Mouse (Mus musculus) ES-CJ7 (cell line): ENCODE measurements around the gene Ddx60.

Experiments
- DNase-seq: peaks from one replicate; pipeline ENCODE4 v3.0.0; 2011; ENCODE audit warnings: low read depth, low spot score

Ddx60 gene

DNA sequence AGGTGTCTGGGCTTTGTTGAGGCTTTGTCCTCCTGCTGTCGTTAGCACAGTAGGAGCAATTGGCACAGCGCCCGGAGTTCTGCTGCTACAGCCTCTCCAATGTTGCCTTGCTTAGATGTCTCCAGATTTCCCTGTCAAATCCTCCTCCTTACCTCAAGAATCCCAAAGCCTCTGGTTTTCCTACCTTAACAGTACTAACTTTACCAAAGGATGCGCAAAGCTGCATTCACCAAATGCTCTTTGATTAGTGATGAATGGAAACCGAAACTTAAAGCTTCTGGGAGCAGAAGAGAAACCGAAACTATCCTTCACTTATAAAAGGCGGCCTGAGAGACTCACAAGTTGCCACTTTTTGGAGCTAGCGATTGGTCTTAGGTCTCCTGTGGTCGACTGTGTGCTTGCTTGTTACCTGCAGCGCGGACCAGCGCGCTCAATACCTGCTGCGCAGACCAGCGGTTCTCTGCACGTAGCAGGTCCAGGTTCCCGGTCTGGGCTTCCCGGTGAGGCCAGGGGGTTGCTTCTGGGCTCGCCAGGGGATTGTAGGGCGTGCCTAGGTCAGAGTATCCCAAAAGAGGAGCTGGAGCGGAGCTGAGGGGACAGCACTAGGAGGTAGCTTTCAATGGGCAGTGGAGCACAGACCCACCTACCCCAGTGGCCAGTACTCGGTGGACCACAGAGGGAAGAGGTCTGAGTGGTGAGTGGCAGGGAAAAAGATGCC, at the start of gene Ddx60:
TSS of gene Ddx60 (plus strand) at position 311 of the 718 bp plus-strand sequence.
- DNase-seq = peak; percentile 40

DNA sequence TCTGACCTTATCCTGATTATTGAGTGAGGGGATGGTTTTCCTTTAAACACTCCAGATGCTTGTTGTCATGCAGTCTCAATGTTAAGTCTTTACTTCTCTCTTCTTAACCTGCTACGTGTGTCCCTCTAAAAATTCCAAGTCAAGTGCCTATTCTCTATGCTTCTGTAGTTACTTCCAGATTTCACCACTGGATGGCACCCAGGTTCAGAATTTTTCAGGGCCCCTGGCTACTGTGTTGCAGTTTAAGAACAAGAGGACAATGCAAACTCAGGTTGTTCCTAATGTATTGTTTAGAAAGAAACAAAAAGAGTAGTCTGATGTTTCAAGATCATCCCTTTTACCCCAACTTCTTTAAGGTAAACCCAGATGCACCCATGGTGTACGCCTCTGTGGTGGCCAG, 33.8 kb upstream of the Ddx60 start:
- peak; percentile 65 for DNase-seq

- DNase-seq = no peak
Measured at GRCm38 (mm10) chr8:61896742-61897141, 31.1 kb upstream of the Ddx60 start.

- DNase-seq = no peak
Measured at GRCm38 (mm10) chr8:61897402-61897801, 30.5 kb upstream of the Ddx60 start.

DNA sequence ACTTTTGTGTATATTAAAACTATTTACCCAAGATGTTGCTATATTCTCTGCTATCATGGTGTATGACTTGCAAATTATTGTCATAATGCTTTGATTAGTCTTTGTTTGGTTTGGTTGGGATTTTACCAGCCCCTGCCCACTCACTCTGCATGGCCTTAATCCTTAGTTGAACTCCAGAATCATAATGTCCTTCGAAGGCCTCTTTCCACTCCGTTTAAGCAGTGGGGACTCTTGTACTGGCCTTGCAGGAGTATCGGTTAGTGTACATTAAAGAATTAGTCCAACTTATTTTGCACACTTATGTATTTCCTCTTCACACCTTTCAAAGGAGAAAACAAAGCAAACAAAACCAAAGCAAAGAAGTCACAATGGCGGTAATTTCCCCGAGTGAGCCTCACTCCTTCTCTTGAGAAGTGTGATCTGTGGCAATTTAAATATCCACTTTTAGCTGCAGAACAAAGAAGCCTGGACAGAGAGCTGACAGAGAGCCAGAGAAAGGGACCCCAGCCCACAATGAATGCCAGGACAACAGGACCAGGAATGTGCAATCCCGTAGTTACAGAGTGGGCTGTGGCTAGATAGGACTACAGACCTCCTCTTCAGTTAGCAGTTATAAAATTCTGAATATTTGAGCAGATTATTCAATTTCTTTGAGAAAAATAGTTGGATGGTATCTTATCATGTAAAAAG, 26.7 kb upstream of the Ddx60 start:
- no peak for DNase-seq

- DNase-seq = no peak
Measured at GRCm38 (mm10) chr8:61902521-61902920, 25.4 kb upstream of the Ddx60 start, which contains the start of gene Palld. Gene Palld (minus strand): TSS chr8:61902690.

DNA sequence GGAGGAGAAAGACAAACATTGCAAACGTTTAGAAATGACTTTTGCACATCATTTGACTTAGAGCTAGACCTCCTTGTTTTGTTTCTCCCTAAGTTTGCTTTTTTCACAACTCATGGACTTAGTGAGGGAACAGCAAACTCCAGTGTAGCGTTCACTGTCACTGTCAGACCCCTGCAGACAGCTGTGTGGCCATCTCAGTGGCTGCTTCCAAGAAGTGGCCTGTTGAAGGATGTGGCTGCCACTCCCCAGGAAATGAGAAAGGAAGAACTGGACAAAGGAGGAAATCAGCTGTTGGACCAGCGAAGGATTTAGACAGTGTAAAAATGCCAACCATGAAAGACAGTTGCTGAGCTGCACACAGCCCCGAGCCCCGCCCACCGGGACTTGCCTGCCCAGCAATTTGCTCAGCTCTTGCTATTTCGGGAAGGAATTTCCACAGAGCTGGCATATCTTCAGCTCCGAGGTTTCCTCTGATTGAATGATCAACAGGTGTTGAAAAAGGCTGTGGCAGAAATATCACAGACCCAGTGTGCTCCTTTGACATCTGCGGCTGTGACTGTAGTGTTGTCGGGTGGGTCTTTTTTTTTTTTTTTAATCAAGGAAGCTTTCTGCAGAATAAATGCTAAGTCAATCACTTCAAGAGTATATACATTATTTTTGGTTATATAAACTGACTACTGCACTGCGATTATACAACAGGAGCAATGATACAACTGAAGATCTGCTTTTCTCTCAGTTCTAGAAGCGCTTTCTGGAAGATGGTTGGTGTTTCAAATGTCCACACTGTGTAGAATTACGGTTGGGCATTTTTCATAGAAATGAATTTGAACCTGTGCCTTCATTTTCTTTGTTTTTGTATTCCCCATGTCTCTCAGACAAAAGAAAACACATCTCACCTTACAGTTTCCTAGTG, 19.3 kb upstream of the Ddx60 start:
- no peak for DNase-seq

GRCm38 (mm10) chr8:61909313-61909712, 18.6 kb upstream of the Ddx60 start:
- no peak for DNase-seq

DNA sequence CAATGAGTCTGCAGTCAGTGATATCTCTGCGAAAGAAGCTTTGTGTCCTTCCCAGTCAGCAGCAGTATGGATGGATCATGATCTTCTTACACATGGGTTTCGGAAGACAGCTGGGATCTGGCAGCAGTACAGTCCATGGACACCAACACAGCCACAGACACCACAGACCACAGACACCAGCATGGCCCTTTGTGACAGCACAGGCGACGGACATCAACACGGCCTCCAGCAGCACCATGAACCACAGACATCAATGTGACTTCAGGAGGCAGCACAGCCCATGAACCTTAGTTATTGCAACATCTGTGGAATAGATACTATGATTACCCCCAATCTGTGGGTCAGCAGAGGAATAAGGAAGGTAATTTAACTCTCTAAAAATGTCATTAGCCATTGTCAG, 15.1 kb upstream of the Ddx60 start:
- no peak for DNase-seq

DNA sequence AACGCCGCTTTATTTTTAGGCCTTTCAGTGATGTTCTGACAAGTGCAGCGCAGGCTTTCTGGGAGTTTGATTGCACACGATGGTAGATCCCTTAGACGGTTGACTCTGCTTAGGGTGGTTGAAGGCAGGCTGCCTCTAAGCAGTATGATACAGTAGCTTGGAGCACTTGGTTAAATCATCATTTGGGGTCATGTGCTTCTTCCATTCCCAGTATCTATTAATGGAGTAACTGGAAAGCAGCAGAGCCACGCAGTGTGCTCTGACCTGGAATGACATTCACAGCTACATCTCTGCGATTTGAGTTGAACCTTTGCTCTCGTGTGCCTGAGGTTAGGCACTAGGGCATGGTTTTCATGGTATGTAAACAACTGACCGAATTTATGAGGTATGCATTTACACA, 13.9 kb upstream of the Ddx60 start:
- no peak for DNase-seq

DNA sequence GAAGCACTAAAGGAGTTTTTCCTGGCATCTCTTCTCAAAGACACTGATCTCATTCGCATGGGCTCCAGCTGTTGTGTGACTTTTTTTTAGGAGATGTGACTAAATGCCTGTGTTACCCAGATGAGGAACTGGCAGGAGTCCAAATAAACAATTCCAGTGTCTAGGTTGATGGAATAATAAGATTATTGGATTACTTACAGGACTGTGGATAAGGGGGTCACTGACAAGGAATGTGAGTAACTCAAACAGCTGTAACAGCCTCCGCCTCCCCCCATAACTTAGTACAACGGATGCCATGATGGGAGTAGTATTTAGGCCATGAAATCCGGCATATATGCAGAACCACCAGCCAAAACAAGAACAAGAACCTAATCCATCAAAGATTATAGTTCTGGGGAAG, 10.6 kb upstream of the Ddx60 start:
- no peak for DNase-seq

- no peak for DNase-seq
Measured at GRCm38 (mm10) chr8:61919145-61919788, 8.6 kb upstream of the Ddx60 start.

DNA sequence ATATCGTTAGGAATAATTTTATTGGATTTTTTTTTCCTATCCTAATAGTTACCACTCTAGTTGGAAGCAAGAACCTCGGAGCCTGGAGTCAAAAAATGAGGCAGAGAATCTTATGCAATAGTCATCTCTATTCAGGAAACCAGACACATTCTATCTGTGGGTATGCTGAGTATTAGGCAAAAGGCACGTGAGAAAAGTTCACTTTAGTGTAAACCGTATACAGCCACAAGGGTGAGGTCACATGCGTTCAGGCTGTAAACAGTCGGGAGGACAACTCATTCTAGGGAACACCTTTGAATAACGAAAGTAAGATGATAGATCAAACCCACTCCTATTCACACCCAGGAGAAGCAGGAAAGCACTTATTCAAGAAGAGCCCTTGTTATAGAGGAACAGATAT, 7.5 kb upstream of the Ddx60 start:
- no peak for DNase-seq

GRCm38 (mm10) chr8:61921454-61922054, 6.3 kb upstream of the Ddx60 start:
- no peak for DNase-seq

- DNase-seq = no peak
Measured at GRCm38 (mm10) chr8:61924518-61924917, 3.4 kb upstream of the Ddx60 start.

- no peak for DNase-seq
Measured at GRCm38 (mm10) chr8:61933243-61933642, 5.4 kb downstream of the Ddx60 start.

- no peak for DNase-seq
Measured at GRCm38 (mm10) chr8:61937576-61937975, 9.7 kb downstream of the Ddx60 start.

DNA sequence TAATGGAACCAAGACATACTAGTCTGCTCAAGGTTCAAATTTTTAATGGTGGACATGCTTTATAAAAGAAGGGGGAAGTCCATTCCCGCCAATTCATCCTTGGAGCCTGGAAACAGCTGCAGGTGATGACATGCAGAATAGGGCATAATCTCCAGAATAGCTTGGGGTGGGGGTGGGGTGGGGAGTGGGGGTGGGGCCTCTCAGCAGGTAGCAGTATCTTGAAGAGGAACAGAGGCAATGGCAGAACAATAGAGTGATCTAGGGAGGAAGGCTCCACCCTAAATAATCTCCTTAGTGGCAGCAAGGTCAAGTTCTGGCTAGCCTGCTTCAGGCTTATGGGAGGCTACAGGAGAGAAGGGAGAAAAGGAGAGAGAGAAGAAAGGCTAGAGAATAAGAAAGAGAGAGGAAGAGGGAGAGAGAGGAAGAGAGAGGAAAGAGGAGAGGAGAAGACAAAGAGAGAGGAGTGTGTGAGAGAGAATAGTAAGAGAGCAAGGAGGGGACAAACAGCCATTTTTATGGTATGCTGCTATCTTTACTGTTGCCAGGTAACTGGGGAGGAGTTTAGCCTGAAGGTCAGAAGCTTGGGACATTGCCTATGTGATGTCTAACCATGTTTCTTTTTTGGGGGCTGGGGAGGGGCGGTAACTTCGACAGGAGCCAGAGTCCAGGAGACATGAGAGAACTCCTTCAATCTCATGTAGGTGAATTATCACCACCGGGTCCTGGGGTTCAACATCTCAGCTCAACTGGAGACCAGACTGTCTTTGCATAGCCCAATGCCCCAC, 36.9 kb downstream of the Ddx60 start:
- peak; percentile 94 for DNase-seq

DNA sequence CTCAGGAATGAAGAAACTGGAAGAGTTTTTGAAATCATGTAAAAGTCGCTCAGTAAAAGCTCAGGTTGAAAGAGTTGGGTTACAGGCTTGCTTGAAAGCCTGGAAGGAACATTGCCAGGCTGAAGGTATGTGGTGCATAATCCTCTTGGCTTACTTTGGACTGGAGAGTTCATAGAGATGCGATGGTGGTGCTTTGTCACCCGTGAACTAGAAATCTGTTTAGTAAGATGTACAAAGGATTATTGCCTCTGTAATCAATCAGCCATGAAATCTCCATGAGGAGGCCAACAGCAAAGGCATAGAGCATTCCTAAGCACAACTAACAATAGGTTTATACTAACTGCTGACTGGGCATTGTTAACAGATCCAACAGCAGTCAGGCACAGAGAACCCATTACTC, 41.7 kb downstream of the Ddx60 start:
- DNase-seq = no peak

DNA sequence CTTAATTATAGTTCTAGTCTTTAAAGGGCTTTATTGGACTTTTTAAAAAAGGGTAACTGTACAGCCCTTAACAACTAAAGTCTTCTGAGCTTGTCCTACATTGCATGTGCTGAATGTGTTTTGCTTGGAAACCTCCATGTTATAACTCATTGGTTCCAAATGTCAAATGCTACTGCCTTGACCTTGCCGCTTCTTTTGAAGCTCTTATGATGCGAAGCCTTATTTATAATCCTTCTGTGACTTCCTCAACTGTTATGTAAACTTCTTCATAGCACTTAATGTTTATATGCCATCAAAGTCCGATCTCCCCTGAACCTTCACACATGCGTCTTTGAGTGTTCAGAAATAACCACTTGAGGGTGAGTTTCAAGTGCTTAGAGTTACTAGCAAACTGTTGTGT, 57.1 kb downstream of the Ddx60 start:
- no peak for DNase-seq
